Comparison of ENCODE assay signal across 27 mouse cellular contexts in the genomic region with DNA sequence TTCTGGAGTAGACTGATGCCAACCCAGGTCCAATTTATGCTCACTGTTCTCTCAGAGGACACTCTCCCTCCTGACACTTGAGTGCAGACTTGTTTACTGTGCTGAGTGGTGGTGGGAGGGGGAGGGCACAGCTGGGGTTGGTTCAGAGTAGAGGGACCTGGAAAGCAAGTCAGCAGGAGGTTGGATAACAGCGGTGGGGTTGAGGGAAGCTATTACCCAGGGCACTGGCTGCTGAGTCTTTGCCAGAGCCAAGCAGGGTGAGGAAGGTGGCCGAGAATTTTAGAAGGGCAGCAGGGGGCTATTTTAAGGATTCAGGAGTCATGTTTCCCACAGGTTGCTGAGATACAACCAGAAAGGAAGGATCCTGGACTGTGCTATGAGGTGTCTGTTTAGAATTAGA. TPM values are rescaled to one million over a fixed set of nuclear protein-coding genes. Genes with fewer than 3 reads are reported as not detected.
DNase-seq lines count a peak whose midpoint lies in the region; ATAC-seq lines count a peak whose summit lies in the region.
"Had no signal": no experiment of that assay in that cellular context is flagged by ENCODE, and none has a peak within 500 bp of the region (broad histone marks: within the 10 kb centered on the region; RNA-seq: fewer than 3 reads in every experiment).

No protein-coding gene starts in this region.

- ATAC-seq in embryonic facial prominence, embryonic 14.5 days (ENCODE audit: low read depth) = 0 out of 2 replicates have a peak, but pooled peaks have one; percentile 30
- no peak for ATAC-seq in midbrain, embryonic 11.5 days (ENCODE audit: low FRiP score)
- ATAC-seq in midbrain, embryonic 14.5 days (ENCODE audit: low FRiP score, low TSS enrichment) = no peak
- ATAC-seq in monocyte, adult 5-6 weeks (replicated peaks; ENCODE audit: insufficient number of reproducible peaks, low FRiP score, low TSS enrichment, poor library complexity, severe bottlenecking) = no peak
- ATAC-seq: activated CD4-positive, CD25-positive, alpha-beta regulatory T cell, adult 4 months; forebrain, embryonic 14.5 days; forebrain, postnatal 0 days; hindbrain, postnatal 0 days; inflammation-experienced regulatory T-cells, adult 6 months; intestine, embryonic 16.5 days had no signal

- peaks cover 5% of the 10 kb centered on the region; the same call in 1 of the 2 replicates for H3K9me3 ChIP-seq in embryonic facial prominence, embryonic 14.5 days (ENCODE audit: control insufficient read depth, low read length)
- H3K9me3 ChIP-seq in embryonic facial prominence, embryonic 10.5 days = peaks cover 8% of the 10 kb centered on the region; the same call in 1 of the 2 replicates
- H3K9me3 ChIP-seq in midbrain, embryonic 11.5 days (ENCODE audit: control insufficient read depth, low read length) = no peaks in the 10 kb centered on the region
- no peaks in the 10 kb centered on the region for H3K9me3 ChIP-seq in midbrain, embryonic 14.5 days (ENCODE audit: control insufficient read depth, low read length)
- H3K9me3 ChIP-seq: heart, embryonic 12.5 days; heart, embryonic 15.5 days had no signal

- no peak overlapping the region for H3K4me2 ChIP-seq in embryonic facial prominence, embryonic 14.5 days (ENCODE audit: low read depth, low read length)
- no peak overlapping the region for H3K4me2 ChIP-seq in midbrain, embryonic 11.5 days
- H3K4me2 ChIP-seq in midbrain, embryonic 14.5 days (ENCODE audit: low read length) = no peak overlapping the region
- H3K4me2 ChIP-seq: embryonic facial prominence, embryonic 13.5 days; heart, embryonic 12.5 days; heart, embryonic 15.5 days; hindbrain, embryonic 14.5 days had no signal

- DNase-seq in embryonic facial prominence, embryonic 14.5 days (ENCODE audit: low spot score) = no peak
- no peak for DNase-seq in embryonic facial prominence, embryonic 10.5 days (ENCODE audit: low spot score)
- peak; percentile 26 for DNase-seq in midbrain, embryonic 11.5 days (ENCODE audit: low spot score, missing footprints)
- no peak for DNase-seq in midbrain, embryonic 14.5 days
- peak; percentile 53 for DNase-seq in gastrocnemius, postnatal 14 days
- DNase-seq in skeletal muscle tissue, adult 2 months (ENCODE audit: low read depth, low spot score) = peak; percentile 95
- DNase-seq in lung, postnatal 4 days = no peak
- DNase-seq: adrenal gland, adult 8-10 months; adrenal gland, postnatal 25 days; cerebellum, adult 18-20 months; cerebellum, adult 9-10 months; cerebellum, postnatal 14 days; forebrain, postnatal 0 days; heart, adult 18-20 months; heart, postnatal 10 days; heart, postnatal 4 days had no signal

- H3K4me3 ChIP-seq in embryonic facial prominence, embryonic 14.5 days (ENCODE audit: low read depth, low read length) = no peak overlapping the region
- H3K4me3 ChIP-seq in embryonic facial prominence, embryonic 10.5 days = no peak overlapping the region
- no peak overlapping the region for H3K4me3 ChIP-seq in midbrain, embryonic 11.5 days (ENCODE audit: low read depth, low read length)
- H3K4me3 ChIP-seq in midbrain, embryonic 14.5 days (replicated peaks; ENCODE audit: low read depth, low read length) = no peak overlapping the region
- H3K4me3 ChIP-seq: embryonic facial prominence, embryonic 13.5 days; heart, embryonic 12.5 days; heart, embryonic 15.5 days had no signal

- 22% methylated on average over 2 of the region's 2 CpGs for WGBS in embryonic facial prominence, embryonic 14.5 days
- WGBS in embryonic facial prominence, embryonic 10.5 days = 40% methylated on average over 2 of the region's 2 CpGs
- WGBS in midbrain, embryonic 11.5 days = 46% methylated on average over 2 of the region's 2 CpGs
- WGBS in midbrain, embryonic 14.5 days = 39% methylated on average over 2 of the region's 2 CpGs

- no peaks in the 10 kb centered on the region for H3K27me3 ChIP-seq in embryonic facial prominence, embryonic 14.5 days (replicated peaks; ENCODE audit: control insufficient read depth, insufficient read depth, low read length)
- no peaks in the 10 kb centered on the region for H3K27me3 ChIP-seq in embryonic facial prominence, embryonic 10.5 days (replicated peaks; ENCODE audit: low read depth, poor library complexity, severe bottlenecking)
- H3K27me3 ChIP-seq in midbrain, embryonic 11.5 days (ENCODE audit: control insufficient read depth, insufficient read depth, low read length) = no peaks in the 10 kb centered on the region
- H3K27me3 ChIP-seq in midbrain, embryonic 14.5 days (ENCODE audit: control insufficient read depth, insufficient read depth, low read length) = no peaks in the 10 kb centered on the region
- H3K27me3 ChIP-seq: embryonic facial prominence, embryonic 13.5 days; heart, embryonic 15.5 days had no signal

- H3K4me1 ChIP-seq in embryonic facial prominence, embryonic 14.5 days (ENCODE audit: control insufficient read depth, insufficient read depth, low read length) = no peaks in the 10 kb centered on the region
- peaks cover 2% of the 10 kb centered on the region; the same call in 1 of the 2 replicates for H3K4me1 ChIP-seq in embryonic facial prominence, embryonic 10.5 days
- no peaks in the 10 kb centered on the region for H3K4me1 ChIP-seq in midbrain, embryonic 11.5 days (ENCODE audit: control insufficient read depth, insufficient read depth, low read length)
- no peaks in the 10 kb centered on the region for H3K4me1 ChIP-seq in midbrain, embryonic 14.5 days (ENCODE audit: control insufficient read depth, insufficient read depth, low read length)
- H3K4me1 ChIP-seq: embryonic facial prominence, embryonic 13.5 days; heart, embryonic 12.5 days; heart, embryonic 15.5 days had no signal

- intact Hi-C loops in gastrocnemius, postnatal 14 days (cut with DNase I; ENCODE audit: low total_unique reads) = no loop called here

- no peaks in the 10 kb centered on the region for H3K36me3 ChIP-seq in embryonic facial prominence, embryonic 14.5 days (ENCODE audit: control insufficient read depth, insufficient read depth, low read length)
- H3K36me3 ChIP-seq in embryonic facial prominence, embryonic 10.5 days (replicated peaks) = no peaks in the 10 kb centered on the region
- H3K36me3 ChIP-seq in midbrain, embryonic 11.5 days (ENCODE audit: control insufficient read depth, insufficient read depth, low read length) = no peaks in the 10 kb centered on the region
- no peaks in the 10 kb centered on the region for H3K36me3 ChIP-seq in midbrain, embryonic 14.5 days (ENCODE audit: control insufficient read depth, insufficient read depth, low read length)
- H3K36me3 ChIP-seq: embryonic facial prominence, embryonic 13.5 days; heart, embryonic 12.5 days; heart, embryonic 15.5 days had no signal

- no peak overlapping the region for H3K27ac ChIP-seq in embryonic facial prominence, embryonic 14.5 days (replicated peaks; ENCODE audit: low read depth, low read length)
- H3K27ac ChIP-seq in embryonic facial prominence, embryonic 10.5 days (replicated peaks) = no peak overlapping the region; the same call in 1 of the 2 replicates
- no peak overlapping the region for H3K27ac ChIP-seq in midbrain, embryonic 11.5 days (ENCODE audit: low read depth, low read length)
- no peak overlapping the region for H3K27ac ChIP-seq in midbrain, embryonic 14.5 days (replicated peaks; ENCODE audit: low read depth, low read length)
- H3K27ac ChIP-seq: embryonic facial prominence, embryonic 13.5 days; heart, embryonic 15.5 days; hindbrain, embryonic 14.5 days; hindbrain, postnatal 0 days had no signal

- H3K9ac ChIP-seq in embryonic facial prominence, embryonic 14.5 days (ENCODE audit: low read depth, low read length) = no peak overlapping the region
- H3K9ac ChIP-seq in midbrain, embryonic 11.5 days (ENCODE audit: low read length) = no peak overlapping the region
- no peak overlapping the region for H3K9ac ChIP-seq in midbrain, embryonic 14.5 days (replicated peaks; ENCODE audit: low read length)
- H3K9ac ChIP-seq: embryonic facial prominence, embryonic 13.5 days; forebrain, postnatal 0 days; heart, embryonic 12.5 days; heart, embryonic 15.5 days; hindbrain, embryonic 14.5 days had no signal

RNA-seq across cellular contexts. Expression of a gene that starts 36.1 kb away (rescaled TPM):
- 13.7 and 15.7 TPM in 2 replicates for polyA plus RNA-seq in embryonic facial prominence, embryonic 14.5 days (2014; fragmentation: Nextera tagmentation; extraction: Ambion mirVana)
- 61.1 and 63.8 TPM in 2 replicates for polyA plus RNA-seq in embryonic facial prominence, embryonic 10.5 days (2016; fragmentation: Nextera tagmentation; extraction: Ambion mirVana)
- 13.6 and 15.9 TPM in 2 replicates for polyA plus RNA-seq in midbrain, embryonic 11.5 days (2014; fragmentation: Nextera tagmentation; extraction: Ambion mirVana)
- 17.5 and 29.1 TPM in 2 replicates for polyA plus RNA-seq in midbrain, embryonic 14.5 days (2014; fragmentation: Nextera tagmentation; extraction: Ambion mirVana)
- total RNA-seq in gastrocnemius, postnatal 14 days (2021) = 10 to 100 TPM; 22.2 to 32.6 TPM
- total RNA-seq in monocyte, adult 5-6 weeks (2017) = 0.48 to 1.8 TPM (median 1.1 TPM) in 3 replicates
- total RNA-seq: common myeloid progenitor, adult 5-6 weeks had no signal
- polyA plus RNA-seq: activated CD4-positive, CD25-positive, alpha-beta regulatory T cell, adult 4 months; inflammation-experienced regulatory T-cells, adult 6 months had no signal

Comparison
In these comparisons a context has a peak if more than half of its experiments do, and no peak if none do; other contexts are left out.
1. DNase-seq: peak in midbrain, embryonic 11.5 days (single experiment), gastrocnemius, postnatal 14 days (single experiment) and skeletal muscle tissue, adult 2 months (single experiment); none in embryonic facial prominence, embryonic 14.5 days (single experiment), embryonic facial prominence, embryonic 10.5 days (single experiment), midbrain, embryonic 14.5 days (single experiment) and lung, postnatal 4 days (0 of 2).